Mouse (Mus musculus): ENCODE data around the gene Arl5b. TPM values are rescaled to one million over a fixed set of nuclear protein-coding genes. Genes with fewer than 3 reads are reported as not detected.

Gene Arl5b
- polyA plus RNA-seq, 1 experiment from 2014 or later = 29.3 TPM

DNA sequence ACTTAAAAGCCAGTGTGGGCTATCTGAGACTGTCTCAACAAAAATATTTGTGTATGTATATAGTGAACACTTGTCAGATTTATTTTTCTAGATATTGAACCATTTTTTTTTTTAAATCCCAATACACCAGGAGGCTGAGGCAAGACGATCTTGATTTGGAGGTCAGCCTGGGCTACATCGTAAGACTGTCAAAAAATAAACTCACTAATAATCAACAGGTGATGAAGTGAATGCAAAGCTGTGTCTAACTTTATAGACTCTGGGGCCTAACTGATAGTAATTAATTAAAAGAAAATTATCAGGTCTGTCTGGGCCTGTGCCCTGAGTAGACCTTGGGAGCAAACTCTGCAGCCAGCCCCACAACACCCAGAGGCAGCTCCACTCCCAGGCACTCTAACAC is 34.5 kb downstream of the Arl5b start:
- Histone ChIP-seq H3K27me3 (replicated peaks; ENCODE audit: control insufficient read depth, insufficient read depth, low read length) (no peaks in the 10 kb centered on the region), H3K36me3 (ENCODE audit: control insufficient read depth, insufficient read depth, low read length) (peaks cover 45% of the 10 kb centered on the region), H3K9me3 (ENCODE audit: control insufficient read depth, low read length) (no peaks in the 10 kb centered on the region; the same call in 1 of the 2 replicates), H3K4me3 (ENCODE audit: low read depth, low read length) (no peak overlapping the region), H3K4me1 (ENCODE audit: control insufficient read depth, insufficient read depth, low read length) (no peaks in the 10 kb centered on the region), H3K4me2 (ENCODE audit: low read depth, low read length) (no peak overlapping the region), H3K9ac (ENCODE audit: low read depth, low read length) (no peak overlapping the region), H3K27ac (replicated peaks; ENCODE audit: low read depth, low read length) (no peak overlapping the region)
- 96% methylated on average over 2 of the region's 2 CpGs for WGBS
- ATAC-seq (ENCODE audit: low read depth) (no peak), DNase-seq (ENCODE audit: low spot score) (no peak)

GRCm38 (mm10) chr2:15087308-15087707 is 38.1 kb downstream of the Arl5b start:
- Histone ChIP-seq H3K36me3 (ENCODE audit: control insufficient read depth, insufficient read depth, low read length) (peaks cover 21% of the 10 kb centered on the region), H3K27ac (replicated peaks; ENCODE audit: low read depth, low read length) (no peak overlapping the region), H3K4me3 (ENCODE audit: low read depth, low read length) (no peak overlapping the region), H3K4me1 (ENCODE audit: control insufficient read depth, insufficient read depth, low read length) (no peaks in the 10 kb centered on the region), H3K27me3 (replicated peaks; ENCODE audit: control insufficient read depth, insufficient read depth, low read length) (no peaks in the 10 kb centered on the region), H3K4me2 (ENCODE audit: low read depth, low read length) (no peak overlapping the region), H3K9ac (ENCODE audit: low read depth, low read length) (no peak overlapping the region), H3K9me3 (ENCODE audit: control insufficient read depth, low read length) (no peaks in the 10 kb centered on the region; the same call in 1 of the 2 replicates)
- ATAC-seq (ENCODE audit: low read depth) = no peak
- WGBS = 89% methylated on average over 1 of the region's 1 CpGs
- no peak for DNase-seq (ENCODE audit: low spot score)

- 61% methylated on average over 3 of the region's 3 CpGs for WGBS
- Histone ChIP-seq H3K4me2 (ENCODE audit: low read depth, low read length) (no peak overlapping the region), H3K4me1 (ENCODE audit: control insufficient read depth, insufficient read depth, low read length) (no peaks in the 10 kb centered on the region), H3K9ac (ENCODE audit: low read depth, low read length) (no peak overlapping the region), H3K4me3 (ENCODE audit: low read depth, low read length) (no peak overlapping the region), H3K9me3 (ENCODE audit: control insufficient read depth, low read length) (no peaks in the 10 kb centered on the region), H3K27ac (replicated peaks; ENCODE audit: low read depth, low read length) (no peak overlapping the region), H3K27me3 (replicated peaks; ENCODE audit: control insufficient read depth, insufficient read depth, low read length) (no peaks in the 10 kb centered on the region), H3K36me3 (ENCODE audit: control insufficient read depth, insufficient read depth, low read length) (no peaks in the 10 kb centered on the region)
- no peak for ATAC-seq (ENCODE audit: low read depth)
- peak; percentile 58 for DNase-seq (ENCODE audit: low spot score)
Observed at GRCm38 (mm10) chr2:15096514-15097090, 47.4 kb downstream of the Arl5b start.

DNA sequence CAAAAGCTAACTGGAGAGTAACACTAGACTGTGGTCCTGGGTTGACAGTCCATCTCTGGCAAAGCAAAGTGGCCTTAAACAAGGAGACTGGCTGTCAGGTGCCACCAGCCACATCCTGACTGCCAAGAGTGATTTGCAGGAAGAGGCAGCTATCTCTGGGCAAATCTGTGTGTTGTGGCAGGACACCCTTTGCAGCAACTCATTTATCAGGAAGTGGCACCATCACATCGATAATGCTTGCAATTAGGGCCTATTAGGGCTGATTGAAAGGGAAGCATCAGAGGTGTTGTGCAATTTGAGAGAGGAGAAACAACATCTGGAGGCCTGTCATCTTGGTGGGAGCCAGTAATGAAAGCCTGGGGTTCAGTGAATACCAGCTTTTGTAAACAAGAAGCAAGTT is 55.2 kb downstream of the Arl5b start:
- no peak overlapping the region for H3K9ac ChIP-seq (ENCODE audit: low read depth, low read length)
- H3K27ac ChIP-seq (replicated peaks; ENCODE audit: low read depth, low read length) = no peak overlapping the region
- no peak overlapping the region for H3K4me3 ChIP-seq (ENCODE audit: low read depth, low read length)
- ATAC-seq (ENCODE audit: low read depth) (no peak), DNase-seq (ENCODE audit: low spot score) (no peak)
- H3K4me2 ChIP-seq (ENCODE audit: low read depth, low read length) = no peak overlapping the region
- no peaks in the 10 kb centered on the region for H3K9me3 ChIP-seq (ENCODE audit: control insufficient read depth, low read length)
- no peaks in the 10 kb centered on the region for H3K36me3 ChIP-seq (ENCODE audit: control insufficient read depth, insufficient read depth, low read length)
- WGBS = 33% methylated on average over 1 of the region's 1 CpGs
- no peaks in the 10 kb centered on the region for H3K4me1 ChIP-seq (ENCODE audit: control insufficient read depth, insufficient read depth, low read length)
- no peaks in the 10 kb centered on the region for H3K27me3 ChIP-seq (replicated peaks; ENCODE audit: control insufficient read depth, insufficient read depth, low read length)

GRCm38 (mm10) chr2:15111290-15111689 is 62.1 kb downstream of the Arl5b start:
- ATAC-seq (ENCODE audit: low read depth) = no peak
- DNase-seq (ENCODE audit: low spot score) = no peak
- no peaks in the 10 kb centered on the region for H3K36me3 ChIP-seq (ENCODE audit: control insufficient read depth, insufficient read depth, low read length)
- H3K27me3 ChIP-seq (replicated peaks; ENCODE audit: control insufficient read depth, insufficient read depth, low read length) = no peaks in the 10 kb centered on the region
- no peak overlapping the region for H3K9ac ChIP-seq (ENCODE audit: low read depth, low read length)
- 58% methylated on average over 2 of the region's 2 CpGs for WGBS
- no peaks in the 10 kb centered on the region for H3K4me1 ChIP-seq (ENCODE audit: control insufficient read depth, insufficient read depth, low read length)
- no peak overlapping the region for H3K4me3 ChIP-seq (ENCODE audit: low read depth, low read length)
- no peak overlapping the region for H3K27ac ChIP-seq (replicated peaks; ENCODE audit: low read depth, low read length)
- no peaks in the 10 kb centered on the region for H3K9me3 ChIP-seq (ENCODE audit: control insufficient read depth, low read length)
- no peak overlapping the region for H3K4me2 ChIP-seq (ENCODE audit: low read depth, low read length)

DNA sequence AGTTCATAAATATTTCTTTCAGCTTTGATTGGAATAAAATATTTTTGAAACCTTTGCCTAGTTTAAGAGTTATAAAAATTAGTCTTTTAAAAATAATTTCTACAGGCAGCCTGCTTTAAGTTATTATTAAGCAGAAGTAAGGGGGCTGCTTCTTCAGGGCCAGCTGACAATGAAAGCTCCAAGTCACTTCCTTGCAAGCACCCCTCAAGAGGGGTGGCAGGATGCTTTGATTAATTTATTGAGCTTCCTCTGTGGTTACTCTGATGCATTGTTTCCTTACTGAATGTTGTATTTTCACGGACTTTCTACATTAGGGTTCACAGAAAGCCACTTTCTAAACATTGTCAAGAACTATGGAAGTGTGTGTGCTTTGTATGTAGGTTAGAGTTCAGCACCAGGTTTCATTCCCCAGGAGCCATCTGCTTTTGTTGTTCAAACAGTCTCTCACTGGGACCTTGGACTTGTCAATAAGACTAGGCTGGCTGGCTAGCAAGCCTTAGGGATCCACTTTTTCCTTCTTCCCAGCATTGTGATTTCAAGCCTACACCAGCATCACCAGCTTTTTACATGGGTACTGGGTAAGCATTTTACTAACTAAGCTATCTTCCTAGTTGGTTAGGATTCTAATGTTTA is 62.7 kb downstream of the Arl5b start:
- H3K9me3 ChIP-seq (ENCODE audit: control insufficient read depth, low read length) = no peaks in the 10 kb centered on the region
- no peak overlapping the region for H3K27ac ChIP-seq (replicated peaks; ENCODE audit: low read depth, low read length)
- no peaks in the 10 kb centered on the region for H3K36me3 ChIP-seq (ENCODE audit: control insufficient read depth, insufficient read depth, low read length)
- H3K4me1 ChIP-seq (ENCODE audit: control insufficient read depth, insufficient read depth, low read length) = no peaks in the 10 kb centered on the region
- H3K9ac ChIP-seq (ENCODE audit: low read depth, low read length) = no peak overlapping the region
- H3K4me3 ChIP-seq (ENCODE audit: low read depth, low read length) = no peak overlapping the region
- H3K4me2 ChIP-seq (ENCODE audit: low read depth, low read length) = no peak overlapping the region
- DNase-seq (ENCODE audit: low spot score) (no peak), ATAC-seq (ENCODE audit: low read depth) (no peak)
- WGBS = 45% methylated on average over 1 of the region's 1 CpGs
- H3K27me3 ChIP-seq (replicated peaks; ENCODE audit: control insufficient read depth, insufficient read depth, low read length) = no peaks in the 10 kb centered on the region

GRCm38 (mm10) chr2:15112741-15113140 is 63.5 kb downstream of the Arl5b start:
- H3K36me3 ChIP-seq (ENCODE audit: control insufficient read depth, insufficient read depth, low read length) = no peaks in the 10 kb centered on the region
- ATAC-seq (ENCODE audit: low read depth) = no peak
- H3K27me3 ChIP-seq (replicated peaks; ENCODE audit: control insufficient read depth, insufficient read depth, low read length) = no peaks in the 10 kb centered on the region
- H3K4me1 ChIP-seq (ENCODE audit: control insufficient read depth, insufficient read depth, low read length) = no peaks in the 10 kb centered on the region
- no peak overlapping the region for H3K9ac ChIP-seq (ENCODE audit: low read depth, low read length)
- H3K27ac ChIP-seq (replicated peaks; ENCODE audit: low read depth, low read length) = no peak overlapping the region
- DNase-seq (ENCODE audit: low spot score) = no peak
- no peaks in the 10 kb centered on the region for H3K9me3 ChIP-seq (ENCODE audit: control insufficient read depth, low read length)
- no peak overlapping the region for H3K4me3 ChIP-seq (ENCODE audit: low read depth, low read length)
- H3K4me2 ChIP-seq (ENCODE audit: low read depth, low read length) = no peak overlapping the region
- WGBS = 86% methylated on average over 6 of the region's 6 CpGs

DNA sequence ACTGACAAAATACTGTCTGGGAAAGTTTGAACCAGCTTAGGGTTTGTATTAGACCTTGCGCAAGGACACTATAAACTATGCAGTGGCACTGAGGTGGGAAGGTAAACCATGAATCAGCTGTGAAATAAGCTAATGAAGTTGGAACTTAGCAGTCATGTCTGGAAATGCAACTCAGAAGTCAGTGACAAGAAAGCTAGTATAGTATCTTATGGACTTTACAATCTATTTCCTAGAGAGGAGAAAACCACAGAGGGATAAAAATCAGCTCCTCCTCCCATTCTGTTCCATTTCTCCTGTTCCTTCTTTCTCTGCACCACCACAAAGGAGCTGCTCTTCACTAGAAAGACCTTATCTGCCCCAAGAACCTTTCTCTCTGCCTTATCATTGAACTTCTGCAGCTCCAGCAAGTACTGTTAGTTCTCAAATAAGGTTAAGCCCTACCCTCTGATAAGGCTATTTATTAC is 72.1 kb downstream of the Arl5b start:
- Histone ChIP-seq H3K4me3 (ENCODE audit: low read depth, low read length) (no peak overlapping the region), H3K36me3 (ENCODE audit: control insufficient read depth, insufficient read depth, low read length) (no peaks in the 10 kb centered on the region), H3K4me2 (ENCODE audit: low read depth, low read length) (no peak overlapping the region), H3K27me3 (replicated peaks; ENCODE audit: control insufficient read depth, insufficient read depth, low read length) (no peaks in the 10 kb centered on the region), H3K9ac (ENCODE audit: low read depth, low read length) (no peak overlapping the region), H3K9me3 (ENCODE audit: control insufficient read depth, low read length) (no peaks in the 10 kb centered on the region), H3K4me1 (ENCODE audit: control insufficient read depth, insufficient read depth, low read length) (no peaks in the 10 kb centered on the region), H3K27ac (replicated peaks; ENCODE audit: low read depth, low read length) (no peak overlapping the region)
- DNase-seq (ENCODE audit: low spot score) (no peak), ATAC-seq (ENCODE audit: low read depth) (no peak)
- 90% methylated on average over 1 of the region's 1 CpGs for WGBS
